Mouse (Mus musculus): Measurements from ENCODE around the gene Cep78.

Cep78 gene

DNA sequence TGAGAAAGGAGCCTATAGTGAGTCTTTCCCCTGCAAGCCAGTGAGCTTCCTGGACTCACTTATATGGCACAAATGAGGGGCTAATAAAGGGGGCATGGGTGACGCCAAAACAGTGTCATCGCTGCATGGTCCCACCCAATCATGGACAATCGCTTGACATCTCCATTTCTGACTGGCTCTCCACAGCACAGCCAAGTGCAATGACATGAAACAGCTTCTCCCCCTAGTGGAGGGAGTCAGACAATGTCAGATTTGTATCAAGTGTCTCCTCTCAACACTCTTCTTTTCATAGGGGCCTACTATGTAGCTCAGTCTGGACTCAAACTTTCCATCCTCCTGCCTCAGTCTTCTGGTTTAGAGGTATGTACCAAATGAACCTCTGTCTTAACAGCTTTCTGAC, 19.7 kb downstream of the Cep78 start:
- DNase-seq = peak in 1 of 2 experiments; percentile 54

DNA sequence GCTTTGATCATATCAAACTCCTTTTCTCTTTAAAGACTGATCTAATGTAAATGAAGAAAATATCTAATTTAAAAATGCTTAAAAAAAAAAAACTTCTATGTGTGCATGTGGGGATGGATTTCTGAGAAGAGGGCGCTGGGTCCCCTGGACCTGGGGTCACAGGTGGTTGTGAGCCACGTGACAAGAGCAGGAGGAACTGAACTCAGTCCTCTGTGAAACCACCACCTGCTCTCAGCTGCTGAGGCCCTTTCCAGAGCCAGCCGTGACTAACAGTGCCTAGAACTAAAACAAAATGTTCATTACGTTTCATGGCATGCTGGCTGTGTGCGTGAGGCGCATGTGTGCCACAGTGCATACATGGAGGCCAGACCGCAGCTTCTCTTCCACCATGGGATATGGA, 20.3 kb downstream of the Cep78 start:
- DNase-seq = no peak

DNA sequence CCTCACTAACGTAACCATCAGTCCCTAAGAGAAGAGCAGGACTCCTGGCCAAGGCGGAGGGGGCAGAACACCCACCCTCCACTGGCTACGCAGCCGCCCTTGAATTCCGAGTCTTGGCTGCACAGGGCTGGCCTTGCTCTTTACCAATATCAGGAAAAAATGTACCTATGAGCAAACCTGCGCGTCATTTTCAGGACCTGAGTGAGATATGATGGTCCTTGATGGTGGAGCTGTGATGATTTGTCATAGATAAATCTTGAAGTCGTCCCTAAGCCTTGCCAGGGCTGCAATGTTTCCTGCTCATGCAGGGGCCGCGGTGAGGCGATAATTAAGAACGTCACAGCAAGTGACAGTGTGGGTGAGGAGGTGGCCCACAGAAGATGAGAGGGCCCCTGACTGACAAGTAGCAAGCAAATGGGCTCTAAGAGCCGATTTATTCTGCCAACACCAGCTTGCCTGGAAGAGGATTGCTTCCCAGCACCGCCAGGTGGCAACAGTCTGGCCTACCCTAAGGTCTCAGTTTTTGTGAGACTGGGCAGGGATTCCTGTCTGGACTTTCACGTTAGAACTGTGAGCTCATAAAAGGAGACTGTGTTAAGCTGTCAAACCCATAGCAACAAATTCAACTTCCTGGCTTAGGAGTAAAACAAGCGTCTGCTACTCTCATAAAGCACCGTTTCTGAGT, 21.6 kb downstream of the Cep78 start:
- no peak for DNase-seq

DNA sequence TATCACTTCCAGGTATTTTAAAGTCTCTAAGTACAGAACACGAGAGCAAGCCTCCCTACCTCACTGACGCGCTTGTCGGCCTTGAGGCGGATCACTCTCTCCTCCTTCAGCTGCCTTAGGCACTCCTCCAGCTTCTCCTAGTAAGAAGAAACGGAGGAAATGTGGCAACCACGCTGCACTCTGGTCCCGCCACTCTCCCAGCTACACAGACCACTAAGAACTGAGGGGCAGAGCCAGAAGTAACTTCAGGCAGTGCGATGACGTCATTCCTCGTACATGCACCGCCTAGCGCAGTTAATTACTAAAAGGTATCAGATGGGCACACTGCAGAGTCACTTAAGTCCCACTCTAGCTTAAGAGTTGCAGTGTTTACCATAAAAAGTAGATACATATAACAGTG, 22.5 kb downstream of the Cep78 start:
- DNase-seq = peak; percentile 26 to 44

DNA sequence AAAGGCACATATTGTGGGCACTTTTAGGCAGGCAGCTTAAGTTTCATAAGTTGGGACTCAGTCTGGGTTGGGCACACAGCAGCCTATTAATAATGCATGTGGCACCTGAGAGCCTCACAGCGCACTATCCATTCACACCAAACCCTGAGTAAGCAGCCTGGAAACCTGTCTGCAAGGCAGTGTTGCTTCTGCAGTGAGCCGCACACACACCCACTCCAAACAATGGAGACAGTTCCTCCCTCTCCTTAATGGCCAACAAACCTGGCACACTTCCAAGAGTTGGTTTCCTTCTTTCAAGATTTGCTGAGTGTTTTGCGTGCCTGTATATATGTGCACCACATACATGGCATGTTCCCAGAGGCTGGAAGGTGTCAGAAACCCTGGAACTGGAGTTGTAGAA, 34.6 kb downstream of the Cep78 start:
- DNase-seq = peak; percentile 42 to 52

DNA sequence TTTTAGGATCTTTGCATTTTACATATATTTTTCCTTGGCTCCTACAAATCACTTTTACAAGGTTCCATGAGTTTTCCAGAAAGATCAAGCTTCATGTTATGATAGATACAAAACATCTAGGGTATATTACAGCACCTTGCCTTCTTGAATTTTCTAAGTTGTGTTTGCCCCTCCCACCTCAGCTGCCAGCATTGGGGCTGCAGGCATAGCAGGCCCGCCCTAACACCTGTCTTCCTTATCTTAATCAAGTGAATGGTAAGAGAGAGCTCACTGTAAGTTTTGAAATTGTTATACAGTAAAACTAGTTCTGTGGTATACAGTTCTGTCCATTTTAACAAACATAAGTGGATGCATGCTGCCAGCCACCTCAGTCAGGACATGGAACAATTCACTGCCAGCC, 35.9 kb downstream of the Cep78 start:
- no peak for DNase-seq

DNA sequence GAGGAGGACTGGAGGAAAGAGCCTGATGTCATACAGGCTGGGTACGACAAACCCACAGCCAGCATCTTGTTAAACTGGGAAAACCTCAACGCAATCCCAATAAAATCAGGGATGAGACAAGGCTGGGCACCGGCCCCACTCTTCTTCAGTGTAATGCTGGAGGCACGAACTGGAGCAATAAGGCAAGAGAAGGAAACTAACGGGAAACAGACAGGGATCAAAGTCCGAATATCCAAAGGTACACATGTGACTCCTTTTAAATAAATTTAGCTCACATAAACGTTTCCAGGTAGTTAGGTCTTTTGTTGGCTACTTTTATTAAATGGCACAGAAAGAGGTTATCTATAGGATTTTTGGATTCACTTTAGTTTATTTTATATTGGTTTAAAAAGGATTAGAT, 36.4 kb downstream of the Cep78 start:
- DNase-seq = no peak

DNA sequence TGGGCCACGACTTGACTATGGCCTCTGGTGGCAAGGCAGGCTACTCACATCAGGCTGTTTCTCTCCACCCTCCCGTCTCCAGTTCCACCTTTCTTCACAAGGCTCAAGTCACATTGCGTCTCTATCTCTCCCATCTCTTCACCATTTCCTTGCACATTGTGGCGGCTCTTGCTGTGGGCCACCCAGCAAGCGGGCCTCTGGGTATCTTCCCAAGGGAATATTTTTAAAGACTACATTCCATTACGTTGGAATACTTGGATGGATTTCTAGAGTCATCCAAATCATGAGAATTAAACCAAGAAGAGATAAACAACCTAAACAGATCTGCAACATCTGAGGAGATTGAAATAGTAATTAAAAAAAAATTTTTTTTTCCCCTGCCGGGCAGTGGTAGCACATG, 37.6 kb downstream of the Cep78 start, which contains the start of gene Psat1:
TSS of gene Psat1 (minus strand) at position 101 of the 400 bp plus-strand sequence.
- no peak for DNase-seq

DNA sequence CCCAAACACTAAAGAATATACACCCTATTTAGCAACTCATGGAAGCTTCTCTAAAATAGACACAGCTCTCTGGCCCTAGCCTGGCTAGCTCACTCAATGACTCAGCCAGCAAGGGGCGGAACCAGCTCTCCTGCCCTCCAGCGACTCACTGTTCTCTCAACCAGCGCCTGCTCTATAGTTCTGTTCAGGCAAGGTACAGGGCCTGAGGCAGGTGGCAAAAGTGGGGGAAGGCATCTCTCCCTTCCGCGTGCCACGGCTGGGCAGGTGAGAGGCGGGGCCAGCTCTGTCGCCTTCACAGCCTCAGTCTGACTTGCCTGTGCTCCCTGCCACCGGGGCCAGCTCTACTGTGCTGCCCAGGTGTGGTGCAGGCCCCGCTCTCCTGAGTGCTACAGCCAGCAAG, 38.1 kb downstream of the Cep78 start:
- peak in 1 of 2 experiments; percentile 39 for DNase-seq

DNA sequence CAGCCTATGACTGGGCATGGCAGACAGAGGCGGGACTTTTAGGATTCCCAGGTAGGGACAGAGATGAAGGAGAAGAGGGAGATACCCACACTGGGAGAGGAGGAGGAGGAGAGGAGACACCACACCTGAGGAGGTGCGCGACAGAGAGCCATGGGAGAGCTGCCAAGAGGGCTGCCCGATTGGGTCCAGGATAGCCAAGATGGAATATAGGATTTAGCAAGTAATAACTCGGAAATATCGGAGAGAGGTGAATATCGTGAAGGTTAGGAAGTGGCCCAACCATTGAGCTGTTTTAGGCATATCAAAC, 41.7 kb downstream of the Cep78 start:
- no peak for DNase-seq

DNA sequence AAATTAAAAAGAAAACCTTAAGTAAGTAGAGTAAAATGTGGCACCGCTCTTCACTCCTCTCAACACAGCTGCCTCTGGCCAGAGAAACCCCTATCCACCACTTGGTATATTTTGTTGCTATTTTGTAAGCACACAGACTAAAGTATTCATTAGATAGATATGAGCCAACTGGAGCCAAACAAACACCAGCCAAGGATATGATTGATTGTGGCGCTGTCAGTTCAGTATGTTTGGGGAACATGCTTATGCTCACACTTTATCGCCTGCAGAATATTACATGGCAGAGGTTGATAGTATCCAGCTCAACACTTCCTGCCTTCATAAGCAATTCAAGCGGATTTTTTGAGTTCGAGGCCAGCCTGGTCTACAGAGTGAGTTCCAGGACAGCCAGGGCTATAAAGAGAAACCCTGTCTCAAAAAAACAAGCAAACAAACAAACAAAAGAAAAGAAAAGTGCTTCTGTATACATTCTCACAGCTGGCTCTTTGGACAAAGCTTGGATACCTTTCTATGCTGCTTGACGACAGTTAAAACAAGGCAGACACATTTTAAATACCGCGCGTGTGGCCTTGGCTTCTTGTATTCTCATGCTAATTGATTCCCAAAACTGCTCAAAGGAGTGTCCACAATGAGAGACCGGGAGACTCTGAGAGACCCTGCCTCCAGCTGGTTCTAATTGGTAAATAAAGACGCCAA, 42.2 kb downstream of the Cep78 start:
- DNase-seq = no peak

DNA sequence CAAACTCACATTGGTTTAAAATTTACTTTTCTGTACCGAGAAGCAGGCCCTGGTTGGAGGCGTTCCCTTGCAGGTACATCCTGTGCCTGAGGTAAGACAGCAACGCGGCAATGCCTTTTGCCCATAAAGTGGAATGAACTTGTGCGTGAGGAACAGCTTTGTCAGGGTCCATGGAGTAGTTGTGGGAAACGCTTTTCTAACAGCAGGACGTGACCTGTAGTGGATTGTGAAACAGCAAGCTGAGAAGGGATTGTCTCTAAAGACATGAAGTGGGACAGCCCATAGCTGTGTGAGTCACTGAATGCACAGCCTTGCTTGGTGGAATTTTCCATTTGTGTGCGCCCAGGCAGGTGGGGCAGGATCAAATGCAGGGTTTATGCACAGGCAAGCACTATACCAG, 43.4 kb downstream of the Cep78 start:
- no peak for DNase-seq

DNA sequence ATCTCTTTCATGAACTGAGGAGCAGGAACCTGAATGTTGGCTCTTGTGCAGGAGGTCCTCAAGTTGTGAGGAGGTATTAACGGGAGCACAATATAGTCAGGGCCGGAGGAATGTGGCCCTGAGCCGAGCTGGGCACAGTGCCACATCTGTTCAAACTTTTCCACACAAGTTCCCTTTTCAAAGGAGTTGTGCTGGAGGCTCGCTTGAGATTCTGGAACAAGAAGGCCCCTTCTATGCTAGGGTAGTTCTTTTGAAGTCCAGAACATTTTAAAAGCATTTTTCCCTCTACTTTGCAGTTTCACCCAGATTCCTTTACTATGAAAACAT, 59.1 kb downstream of the Cep78 start:
- DNase-seq = peak; percentile 87 to 93

DNA sequence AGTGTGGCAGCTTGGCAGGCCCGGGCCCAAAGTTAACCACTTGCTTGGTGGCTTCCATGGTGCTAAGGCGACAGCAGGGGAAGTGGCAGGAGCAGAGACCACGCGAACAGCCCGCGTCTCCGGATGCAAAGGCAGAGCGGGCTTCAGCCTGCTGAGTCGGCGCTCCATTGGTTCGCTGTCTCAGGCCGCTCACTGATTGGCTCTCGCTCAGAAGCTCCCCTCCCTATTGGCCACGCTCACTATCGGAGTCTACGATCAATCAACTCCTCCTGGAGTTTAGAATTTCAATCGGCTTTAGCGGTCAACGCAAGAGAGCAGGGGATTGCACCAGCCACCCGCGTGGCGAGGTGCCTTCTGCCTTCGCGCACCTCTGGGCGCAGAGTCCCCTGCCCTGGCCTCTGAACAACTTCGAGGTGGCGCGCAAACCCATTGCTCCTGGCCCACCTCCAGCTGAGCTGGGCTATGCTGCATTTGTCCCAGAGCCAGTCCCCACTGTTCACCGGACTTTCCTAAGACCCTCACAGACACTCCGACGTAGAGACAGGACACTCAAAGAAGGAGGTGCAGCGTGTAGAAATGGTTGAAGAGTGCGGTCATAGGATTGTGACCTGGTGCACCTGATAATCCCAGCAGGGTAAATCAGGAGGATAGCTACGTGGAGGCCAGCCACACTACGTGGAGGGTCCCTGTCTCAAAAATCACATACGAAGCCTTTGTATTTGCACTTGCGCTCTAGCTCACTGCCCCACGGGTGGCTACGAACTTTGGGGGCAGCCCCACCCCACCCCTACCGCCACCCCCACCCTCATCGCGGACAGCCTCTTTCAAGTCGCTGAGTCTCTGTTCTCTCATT, 59.7 kb downstream of the Cep78 start:
- DNase-seq = peak; percentile 87 to 91

DNA sequence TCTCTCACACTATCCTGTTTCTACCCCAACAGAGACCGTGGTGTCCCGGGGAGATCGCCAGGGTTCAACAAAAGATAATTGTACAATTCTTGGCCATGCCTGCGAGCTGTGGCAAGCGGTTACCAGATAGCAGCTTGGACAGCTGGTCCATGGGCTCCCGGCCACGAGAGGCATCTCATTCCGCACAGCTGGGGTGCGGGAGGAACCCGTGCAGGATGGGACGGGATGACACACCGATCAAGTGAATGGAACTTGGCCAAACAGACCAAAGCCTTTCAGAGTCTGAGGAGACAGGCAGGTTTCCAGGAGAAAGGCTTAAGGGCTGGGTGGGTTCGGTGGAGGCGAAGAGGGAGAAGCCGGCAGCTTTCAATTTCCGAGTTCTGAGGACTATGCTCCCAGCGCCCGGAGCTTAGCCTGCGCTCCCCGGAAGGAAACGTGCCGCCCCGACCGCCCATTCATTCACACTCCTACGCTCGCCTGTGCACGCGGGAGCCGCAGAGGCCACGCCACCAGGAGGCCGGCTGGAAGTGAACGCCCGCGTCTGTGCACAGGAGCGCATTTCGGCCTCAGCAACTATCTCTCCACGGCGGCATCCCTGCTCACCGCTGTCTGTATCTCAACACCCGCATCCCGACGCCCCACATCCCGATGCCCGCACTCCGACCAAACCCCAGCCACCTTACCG, 60.5 kb downstream of the Cep78 start:
- peak; percentile 63 for DNase-seq

DNA sequence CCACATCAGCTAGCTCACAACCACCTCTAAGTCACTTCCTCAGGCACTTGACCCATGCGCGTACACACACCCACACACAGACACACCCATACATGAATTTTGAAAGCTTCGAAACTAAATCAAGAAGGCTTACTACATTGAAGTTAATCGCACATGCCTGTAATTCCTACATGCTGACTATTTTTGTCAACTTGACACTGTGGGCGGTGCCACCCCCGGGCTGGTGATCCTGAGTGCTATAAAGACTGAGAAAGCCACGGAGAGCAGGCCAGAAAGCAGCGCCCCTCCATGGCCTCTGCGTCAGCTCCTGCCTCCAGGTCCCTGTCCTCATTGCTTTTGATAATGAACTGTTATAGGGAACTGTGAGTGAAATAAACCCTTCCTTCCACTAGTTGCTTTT, 61.4 kb downstream of the Cep78 start:
- peak; percentile 65 to 75 for DNase-seq

DNA sequence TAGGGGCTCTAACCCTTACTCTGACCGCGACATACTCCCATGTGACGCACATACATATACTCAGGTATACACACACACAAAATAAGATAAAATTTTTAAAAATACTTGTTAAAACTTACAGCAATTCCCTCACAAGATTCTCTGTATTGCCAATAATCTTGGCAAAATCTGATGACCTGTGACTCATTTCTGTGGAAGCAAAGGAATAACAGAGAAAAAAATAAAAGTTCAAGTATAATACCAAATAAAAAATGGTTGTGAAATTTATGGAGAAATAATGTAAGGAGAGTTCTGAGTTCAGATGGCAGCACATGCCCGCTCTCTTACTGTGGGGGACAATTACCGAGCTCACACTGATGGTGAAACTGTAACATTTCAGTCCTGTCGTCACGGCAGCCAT, 65.5 kb downstream of the Cep78 start:
- no peak for DNase-seq

DNA sequence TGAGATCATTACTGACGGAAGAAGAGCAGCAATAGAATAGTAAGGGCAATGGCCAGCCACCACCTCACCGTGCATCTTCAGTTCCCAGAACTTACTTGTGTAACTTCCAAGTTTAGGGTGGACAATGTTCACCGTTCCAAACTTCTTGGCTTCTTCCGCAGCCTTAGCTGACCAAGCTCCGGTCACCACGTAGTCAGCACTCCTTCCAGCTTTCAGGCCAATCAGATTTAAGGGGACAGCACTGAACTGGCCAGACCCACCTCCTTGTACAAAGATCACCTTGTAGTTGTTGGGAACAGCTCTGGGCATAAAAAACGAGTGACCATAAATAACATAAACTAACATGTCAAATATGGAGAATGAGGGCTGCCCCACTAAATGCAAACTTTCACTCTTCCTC, 66.7 kb downstream of the Cep78 start:
- DNase-seq = no peak

DNA sequence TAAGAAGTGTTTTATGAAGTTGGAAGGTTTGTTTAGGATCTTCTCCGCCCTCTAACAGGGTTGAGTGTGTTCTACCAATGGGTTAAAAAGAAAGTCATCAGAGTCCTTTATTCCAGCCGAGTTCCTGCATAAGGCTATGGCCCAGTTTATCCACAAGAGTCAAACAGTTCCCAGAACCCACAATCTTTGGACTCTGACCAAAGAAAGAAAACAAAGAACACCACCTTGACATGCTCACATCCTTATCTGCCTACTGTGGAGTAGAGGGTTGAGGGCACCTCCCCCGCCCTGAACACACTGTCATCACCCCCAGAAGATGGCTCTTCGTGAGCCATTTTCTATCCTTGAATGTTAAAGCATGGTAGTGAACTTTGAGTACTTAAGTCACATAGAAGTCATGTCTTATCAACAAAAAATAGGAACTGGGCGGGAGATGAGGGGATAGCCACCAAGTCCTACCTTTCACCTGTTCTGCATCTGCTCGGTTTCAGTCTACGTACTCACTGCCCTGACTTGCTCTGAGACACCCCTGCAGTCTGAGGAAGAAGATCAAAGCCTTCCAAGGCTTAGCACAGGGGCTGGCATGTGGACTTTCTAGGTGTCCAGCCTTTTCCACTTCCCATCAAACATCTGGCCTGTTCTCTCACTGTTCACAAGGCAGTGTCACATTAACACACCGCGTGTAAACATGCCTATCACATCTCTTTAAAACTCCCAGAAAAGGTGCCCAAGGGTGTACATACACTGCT, 71.4 kb downstream of the Cep78 start:
- no peak for DNase-seq

DNA sequence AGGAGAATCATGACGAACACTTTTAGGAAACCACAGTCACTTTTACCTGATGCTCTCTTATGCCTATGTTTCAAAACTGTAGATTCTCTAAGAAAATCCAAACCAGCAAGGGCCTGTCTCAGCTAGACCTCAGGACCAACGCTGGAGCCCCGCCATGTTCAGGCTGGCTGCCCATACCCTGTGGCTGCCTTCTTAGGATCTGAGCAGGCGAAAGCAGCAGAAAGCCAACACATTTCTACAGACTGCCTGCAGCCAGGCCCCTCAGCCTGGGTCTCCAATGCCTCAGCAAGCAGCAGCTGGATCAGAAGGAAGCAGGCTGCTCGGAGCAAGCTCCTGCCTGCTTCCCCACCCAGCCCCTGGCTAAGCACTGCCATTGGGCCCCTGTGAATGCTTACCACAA, 73.3 kb downstream of the Cep78 start:
- no peak for DNase-seq

DNA sequence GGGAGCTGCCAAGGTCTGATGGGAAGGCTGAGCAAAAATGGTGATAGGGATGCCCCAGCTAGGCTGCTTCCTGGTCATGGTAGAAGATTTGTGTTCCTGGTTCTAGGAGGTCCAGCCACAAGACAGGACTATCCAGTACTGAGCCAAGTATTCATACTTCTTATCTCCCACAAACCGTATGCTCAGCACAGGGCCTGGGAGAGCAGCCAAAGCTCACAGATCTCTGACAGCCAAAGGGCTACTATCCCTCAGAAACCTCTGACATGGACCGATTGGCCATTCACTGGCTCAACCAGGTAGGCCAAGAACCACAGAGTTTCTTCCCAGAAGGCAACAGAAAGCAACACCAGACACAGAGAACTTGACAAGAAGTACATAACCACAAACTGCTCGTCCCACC, 73.8 kb downstream of the Cep78 start:
- DNase-seq = no peak

DNA sequence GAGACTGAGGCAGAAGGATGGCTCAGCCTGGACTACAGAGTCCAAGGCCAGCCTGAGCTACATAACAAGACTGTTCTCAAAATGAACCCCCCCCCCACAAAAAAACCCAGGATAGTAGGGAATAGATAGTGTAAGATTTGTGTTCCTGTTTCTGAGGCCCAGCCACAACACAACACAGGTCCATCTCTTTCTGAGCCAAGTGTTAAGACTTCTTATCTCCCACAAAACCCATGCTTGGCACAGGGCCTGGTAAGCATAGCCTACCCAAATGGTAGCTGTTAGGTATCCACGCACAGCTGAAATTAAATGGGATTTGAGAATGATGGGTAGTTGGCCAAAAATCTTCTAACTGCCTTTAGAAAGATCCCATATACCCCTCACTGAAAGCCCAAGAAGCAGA, 74.3 kb downstream of the Cep78 start:
- DNase-seq = no peak

DNA sequence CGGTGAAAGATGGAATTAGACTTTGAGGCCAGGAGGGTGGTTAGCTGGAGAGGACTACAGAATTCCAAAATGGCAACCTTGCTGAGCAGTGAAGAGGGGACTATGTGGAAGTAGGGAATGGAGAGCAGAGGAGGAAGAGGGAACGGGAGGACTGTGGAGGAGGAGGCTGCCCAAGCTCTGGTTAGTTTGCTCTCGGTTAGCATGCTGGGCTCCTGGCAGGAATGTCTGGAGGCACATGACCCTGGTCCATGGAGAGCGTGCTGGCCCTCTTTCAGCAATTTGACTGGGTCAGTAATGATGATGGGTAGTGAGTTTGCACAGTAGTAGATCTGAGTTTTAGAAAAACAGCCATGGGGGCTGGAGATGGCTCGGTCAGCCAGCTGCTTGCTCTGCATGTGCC, 76.8 kb downstream of the Cep78 start:
- DNase-seq = no peak

All from lung, postnatal 4 days (tissue).